Comparison of ENCODE assay signal across 11 mouse cellular contexts in the genomic region with DNA sequence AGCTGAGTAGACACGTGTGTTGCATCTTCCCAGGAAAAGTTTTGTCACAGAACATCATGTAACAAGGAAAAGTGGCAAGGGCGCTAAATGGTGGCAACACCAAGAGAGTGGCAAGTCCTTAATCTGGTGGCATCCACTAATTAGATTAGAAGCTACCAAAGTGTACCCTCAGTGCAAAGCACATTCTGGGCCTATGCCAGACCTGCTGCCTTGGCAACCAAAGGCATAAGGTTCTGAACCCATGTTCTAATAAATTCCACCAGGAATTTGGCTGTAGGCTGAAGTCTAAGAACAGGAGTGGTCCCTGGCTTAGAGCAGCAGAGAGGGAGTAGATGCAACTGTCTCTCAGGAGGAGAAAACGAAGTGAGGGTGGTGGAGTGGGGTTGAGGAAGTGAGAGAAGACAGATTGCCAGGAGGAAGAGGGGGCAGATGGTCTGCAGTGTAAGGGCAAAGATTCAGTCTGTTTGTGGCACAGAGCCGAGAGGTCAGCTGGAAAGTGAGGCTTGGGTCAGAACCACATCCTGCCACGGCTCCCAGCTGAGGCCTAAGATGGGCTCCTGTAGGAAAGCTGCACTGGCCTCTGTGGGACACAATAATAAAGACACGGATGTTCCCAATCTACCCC. TPM values are rescaled to one million over a fixed set of nuclear protein-coding genes. Genes with fewer than 3 reads are reported as not detected.
DNase-seq lines count a peak whose midpoint lies in the region; ATAC-seq and TF ChIP-seq lines count a peak whose summit lies in the region.
"Had no signal": no experiment of that assay in that cellular context is flagged by ENCODE, and none has a peak within 500 bp of the region (broad histone marks: within the 10 kb centered on the region; RNA-seq: fewer than 3 reads in every experiment).

No protein-coding gene starts in this region.

- no peak overlapping the region for H3K27ac ChIP-seq in kidney, adult 2 months (ENCODE audit: insufficient read depth, low read depth, low read length)
- H3K27ac ChIP-seq in kidney, embryonic 16.5 days (ENCODE audit: low read length), result no peak overlapping the region
- H3K27ac ChIP-seq in midbrain, embryonic 13.5 days, result no peak overlapping the region
- H3K27ac ChIP-seq: embryonic facial prominence, embryonic 15.5 days; neural tube, embryonic 12.5 days had no signal

- no peak for TF ChIP-seq POLR2A in kidney, adult 2 months (IDR thresholded peaks at IDR 0.05; ENCODE audit: low read depth, low read length)

- H3K4me1 ChIP-seq in kidney, adult 2 months (ENCODE audit: control insufficient read depth, insufficient read depth, low read length), result no peaks in the 10 kb centered on the region
- H3K4me1 ChIP-seq in kidney, embryonic 16.5 days (ENCODE audit: insufficient read depth, low read length), result no peaks in the 10 kb centered on the region
- H3K4me1 ChIP-seq in midbrain, embryonic 13.5 days (replicated peaks), result no peaks in the 10 kb centered on the region
- H3K4me1 ChIP-seq: embryonic facial prominence, embryonic 15.5 days; neural tube, embryonic 12.5 days had no signal

- no peak overlapping the region for H3K4me2 ChIP-seq in kidney, embryonic 16.5 days (replicated peaks; ENCODE audit: low read depth, low read length)
- no peak overlapping the region for H3K4me2 ChIP-seq in midbrain, embryonic 13.5 days (replicated peaks)
- H3K4me2 ChIP-seq: embryonic facial prominence, embryonic 15.5 days; neural tube, embryonic 12.5 days had no signal

- H3K4me3 ChIP-seq in kidney, adult 2 months (ENCODE audit: insufficient read depth, low read depth, low read length), result no peak overlapping the region
- H3K4me3 ChIP-seq in kidney, embryonic 16.5 days (ENCODE audit: low read length), result no peak overlapping the region
- H3K4me3 ChIP-seq in midbrain, embryonic 13.5 days (replicated peaks), result no peak overlapping the region
- H3K4me3 ChIP-seq: embryonic facial prominence, embryonic 15.5 days; neural tube, embryonic 12.5 days had no signal

- H3K9me3 ChIP-seq in kidney, embryonic 16.5 days (ENCODE audit: low read length), result no peaks in the 10 kb centered on the region
- H3K9me3 ChIP-seq in midbrain, embryonic 13.5 days, result no peaks in the 10 kb centered on the region
- H3K9me3 ChIP-seq: embryonic facial prominence, embryonic 15.5 days; neural tube, embryonic 12.5 days had no signal

- WGBS in kidney, adult 2 months, result 62% methylated on average over 6 of the region's 6 CpGs
- 53% methylated on average over 6 of the region's 6 CpGs for WGBS in kidney, embryonic 16.5 days
- WGBS in midbrain, embryonic 13.5 days, result 79% methylated on average over 6 of the region's 6 CpGs

- no peak overlapping the region for H3K9ac ChIP-seq in kidney, embryonic 16.5 days (replicated peaks; ENCODE audit: low read length)
- no peak overlapping the region for H3K9ac ChIP-seq in midbrain, embryonic 13.5 days (replicated peaks)
- H3K9ac ChIP-seq: embryonic facial prominence, embryonic 15.5 days; neural tube, embryonic 12.5 days had no signal

- no peak for ATAC-seq in kidney, embryonic 16.5 days (ENCODE audit: low FRiP score, low TSS enrichment)
- ATAC-seq in megakaryocyte progenitor cell, adult 5-6 weeks (replicated peaks; ENCODE audit: poor library complexity), result peak; percentile 58
- no peak for ATAC-seq in midbrain, embryonic 13.5 days

- H3K36me3 ChIP-seq in kidney, adult 2 months (ENCODE audit: control insufficient read depth, insufficient read depth, low read length), result no peaks in the 10 kb centered on the region
- no peaks in the 10 kb centered on the region for H3K36me3 ChIP-seq in kidney, embryonic 16.5 days (ENCODE audit: insufficient read depth, low read length)
- no peaks in the 10 kb centered on the region for H3K36me3 ChIP-seq in midbrain, embryonic 13.5 days
- H3K36me3 ChIP-seq: embryonic facial prominence, embryonic 15.5 days; neural tube, embryonic 12.5 days had no signal

- no peaks in the 10 kb centered on the region for H3K27me3 ChIP-seq in kidney, adult 2 months (replicated peaks; ENCODE audit: control insufficient read depth, insufficient read depth, low read length)
- no peaks in the 10 kb centered on the region for H3K27me3 ChIP-seq in kidney, embryonic 16.5 days (ENCODE audit: insufficient read depth, low read length)
- no peaks in the 10 kb centered on the region for H3K27me3 ChIP-seq in midbrain, embryonic 13.5 days
- H3K27me3 ChIP-seq: embryonic facial prominence, embryonic 15.5 days; neural tube, embryonic 12.5 days had no signal

- no peak for TF ChIP-seq CTCF in kidney, adult 2 months (conservative IDR thresholded peaks at IDR 0.05; ENCODE audit: insufficient read depth, insufficient read length, low read depth, low read length)

- peak; percentile 28 for DNase-seq in kidney, adult 2 months
- peak; percentile 48 to 51 for DNase-seq in right cerebral cortex, postnatal 10 days (ENCODE audit: low spot score in 2 of 2)
- no peak for DNase-seq in right cerebral cortex, postnatal 36 days (ENCODE audit: low spot score in 2 of 2)
- DNase-seq in cerebellum, adult 18-20 months, result peak; percentile 20 to 32
- DNase-seq in T-cell, adult 2 months (ENCODE audit: low spot score), result no peak
- DNase-seq: adrenal gland, postnatal 25 days had no signal

RNA-seq across cellular contexts. Expression of a gene that starts 53.9 kb away (rescaled TPM):
- 5.9 and 8.4 TPM in 2 replicates for polyA plus RNA-seq in kidney, adult 2 months (2012; rRNA removed)
- polyA plus RNA-seq in kidney, embryonic 16.5 days (2015; fragmentation: Nextera tagmentation; extraction: Ambion mirVana), result 46.2 and 50.5 TPM in 2 replicates
- 81.6 and 82.6 TPM in 2 replicates for total RNA-seq in megakaryocyte progenitor cell, adult 5-6 weeks (2015)
- 31.4 and 45.3 TPM in 2 replicates for total RNA-seq in megakaryocyte progenitor cell, adult 5-6 weeks (2017)
- 76.7 and 79.1 TPM in 2 replicates for polyA plus RNA-seq in midbrain, embryonic 13.5 days (2015; fragmentation: Nextera tagmentation; extraction: Ambion mirVana)

Comparison
In these comparisons a context has a peak if more than half of its experiments do, and no peak if none do; other contexts are left out.
1. DNase-seq: peak in kidney, adult 2 months (single experiment), right cerebral cortex, postnatal 10 days (2 of 2) and cerebellum, adult 18-20 months (2 of 2); none in right cerebral cortex, postnatal 36 days (0 of 2) and T-cell, adult 2 months (single experiment).